Mouse (Mus musculus) kidney, adult 2 months (tissue): ENCODE measurements around the gene Raly.

Experiments
- CTCF ChIP-seq: fragments of 200-500 bp; conservative IDR thresholded peaks from 2 replicates; pipeline ENCODE4 v1.5.1; 2011; ENCODE audit warnings: low read depth, mild to moderate bottlenecking, control low read depth, low read length, moderate library complexity, mixed read lengths; ENCODE audit not compliant: insufficient read depth, insufficient read length
- POLR2A ChIP-seq: fragments of 200-500 bp; IDR thresholded peaks from one replicate; pipeline ENCODE4 v1.6.1; 2011; ENCODE audit warnings: low read depth, low read length, control low read depth

GRCm38 (mm10) chr2:154893548-154893947, 102.7 kb downstream of the Raly start:
- no peak for TF ChIP-seq POLR2A
- no peak for TF ChIP-seq CTCF
